Mouse (Mus musculus) myocyte (in vitro differentiated cells): Measurements from ENCODE around the gene Olfr876.

Experiments used
- CEBPB ChIP-seq: IDR thresholded peaks from 2 replicates; pipeline ENCODE4 v1.6.1; 2011; ENCODE audit warnings: mild to moderate bottlenecking, moderate library complexity; ENCODE audit not compliant: poor library complexity, insufficient read depth, severe bottlenecking
- MYOG ChIP-seq, 3 experiments: IDR thresholded peaks; one replicate each; pipeline ENCODE4 v1.6.1; 2011; ENCODE audit warnings: control low read depth in 2 of 3, low read depth in 2 of 3, mild to moderate bottlenecking in 2 of 3; ENCODE audit not compliant: insufficient read length in 2 of 3, control insufficient read depth in 1 of 3, insufficient read depth in 1 of 3
- POLR2A ChIP-seq: IDR thresholded peaks from one replicate; pipeline ENCODE4 v1.6.1; 2011; ENCODE audit warnings: low read depth, mild to moderate bottlenecking, control low read depth, moderate library complexity; ENCODE audit not compliant: insufficient read length
- POLR2AphosphoS2 ChIP-seq: IDR thresholded peaks from one replicate; pipeline ENCODE4 v1.6.1; 2011; ENCODE audit warnings: low read depth, control low read depth; ENCODE audit not compliant: insufficient read length
- SRF ChIP-seq: IDR thresholded peaks from one replicate; pipeline ENCODE4 v1.6.1; 2011; ENCODE audit warnings: low read depth; ENCODE audit not compliant: control insufficient read depth, insufficient read length
- TCF12 ChIP-seq: IDR thresholded peaks from one replicate; pipeline ENCODE4 v1.6.1; 2011; ENCODE audit warnings: mild to moderate bottlenecking, control low read depth; ENCODE audit not compliant: poor library complexity, insufficient read depth, severe bottlenecking

GRCm38 (mm10) chr9:37770661-37771060 is 32.2 kb upstream of the Olfr876 start:
- TF ChIP-seq POLR2A (no peak), TCF12 (no peak), SRF (no peak), MYOG (IDR thresholded peaks at IDR 0.05; ENCODE audit: control insufficient read depth in 1 of 3, insufficient read depth in 1 of 3, insufficient read length in 2 of 3, low read depth in 2 of 3) (no peak), POLR2AphosphoS2 (no peak), CEBPB (no peak)
